Mouse (Mus musculus) hematopoietic stem cell, adult 5-6 weeks (primary cell): ENCODE measurements around the gene Gm12185. TPM values are rescaled to one million over a fixed set of nuclear protein-coding genes. Genes with fewer than 3 reads are reported as not detected.
"Not testable (repeated sequence)": the region's sequence is repeated elsewhere in the genome, so short reads cannot be mapped to it uniquely, and the experiment has no call there.

Experiments
- ATAC-seq, 2 experiments: fragments of 125-278 bp in 1 of 2; replicated peaks in 1 of 2; 2 replicates each; pipeline ENCODE4 v1.8.0; 2016 to 2017; ENCODE audit warnings: inconsistent platforms in 2 of 2, mild to moderate bottlenecking in 2 of 2, moderate number of reproducible peaks in 2 of 2, low read depth in 1 of 2, moderate TSS enrichment in 1 of 2; ENCODE audit not compliant: low FRiP score in 2 of 2, poor library complexity in 2 of 2, severe bottlenecking in 2 of 2, insufficient read depth in 1 of 2, low TSS enrichment in 1 of 2
- total RNA-seq: library from RNA; stranded (forward); fragments of 172-1452, 232-1000 nt; gene quantifications from 2 replicates; pipeline ENCODE4 v1.2.3, GENCODE M21; 2017

Gene Gm12185
- total RNA-seq, result 39.1 and 57.5 TPM in 2 replicates

- ATAC-seq, result not testable (repeated sequence)
Observed at GRCm38 (mm10) chr11:48991740-48992520, at the start of gene Gm12185. Gm12185 (minus strand) TSS chr11:48992226.

- ATAC-seq, result not testable (repeated sequence)
Observed at GRCm38 (mm10) chr11:49012074-49012473, 20.0 kb upstream of the Gm12185 start.

GRCm38 (mm10) chr11:49006785-49007184, 14.8 kb upstream of the Gm12185 start:
- not testable (repeated sequence) for ATAC-seq

- ATAC-seq, result not testable (repeated sequence)
Observed at GRCm38 (mm10) chr11:49006317-49006716, 14.3 kb upstream of the Gm12185 start.

- peak in 1 of 2 experiments; percentile 36; a peak in 1 of 4 replicates for ATAC-seq
Observed at GRCm38 (mm10) chr11:49000411-49000810, 8.4 kb upstream of the Gm12185 start.

GRCm38 (mm10) chr11:48994018-48994417, 2.0 kb upstream of the Gm12185 start, which contains the start of gene Tgtp1:
Tgtp1 (minus strand) TSS chr11:48994172.
- peak; percentile 44 to 62 for ATAC-seq

GRCm38 (mm10) chr11:48993296-48993695, 1.3 kb upstream of the Gm12185 start:
- ATAC-seq, result not testable (repeated sequence)

- 0 out of 4 replicates have a peak, but pooled peaks of 1 of the 2 experiments have one; percentile 30 for ATAC-seq
Observed at GRCm38 (mm10) chr11:48989981-48990380, 2.0 kb downstream of the Gm12185 start.

GRCm38 (mm10) chr11:48988219-48988618, 3.8 kb downstream of the Gm12185 start:
- ATAC-seq, result peak; percentile 67 to 74; a peak in 3 of 4 replicates

GRCm38 (mm10) chr11:48982848-48983247, 9.2 kb downstream of the Gm12185 start:
- not testable (repeated sequence) for ATAC-seq

GRCm38 (mm10) chr11:48980052-48980451, 12.0 kb downstream of the Gm12185 start:
- ATAC-seq, result not testable (repeated sequence)

GRCm38 (mm10) chr11:48979251-48979650, 12.8 kb downstream of the Gm12185 start, which contains the start of gene 9930111J21Rik1:
9930111J21Rik1 (minus strand) TSS chr11:48979398.
- peak; percentile 56 to 59 for ATAC-seq

GRCm38 (mm10) chr11:48978240-48978939, 13.6 kb downstream of the Gm12185 start, which contains the start of gene Olfr56:
Olfr56 (plus strand) TSS chr11:48978889.
- peak; percentile 84 to 88 for ATAC-seq

GRCm38 (mm10) chr11:48974686-48975085, 17.3 kb downstream of the Gm12185 start:
- not testable (repeated sequence) for ATAC-seq

- not testable (repeated sequence) for ATAC-seq
Observed at GRCm38 (mm10) chr11:48946090-48946489, 45.9 kb downstream of the Gm12185 start, which contains the start of gene Psme2b. Psme2b (minus strand) TSS chr11:48946190.

- ATAC-seq, result not testable (repeated sequence)
Observed at GRCm38 (mm10) chr11:48939286-48939685, 52.7 kb downstream of the Gm12185 start.

GRCm38 (mm10) chr11:48935291-48935690, 56.7 kb downstream of the Gm12185 start:
- ATAC-seq, result not testable (repeated sequence)

GRCm38 (mm10) chr11:48933923-48934322, 58.1 kb downstream of the Gm12185 start:
- ATAC-seq, result not testable (repeated sequence)
